Mouse (Mus musculus): Measurements from ENCODE around the gene Gpr176. TPM values are rescaled to one million over a fixed set of nuclear protein-coding genes. Genes with fewer than 3 reads are reported as not detected.

The Gpr176 gene
- total RNA-seq, 1 experiment, result 0.22 TPM

DNA sequence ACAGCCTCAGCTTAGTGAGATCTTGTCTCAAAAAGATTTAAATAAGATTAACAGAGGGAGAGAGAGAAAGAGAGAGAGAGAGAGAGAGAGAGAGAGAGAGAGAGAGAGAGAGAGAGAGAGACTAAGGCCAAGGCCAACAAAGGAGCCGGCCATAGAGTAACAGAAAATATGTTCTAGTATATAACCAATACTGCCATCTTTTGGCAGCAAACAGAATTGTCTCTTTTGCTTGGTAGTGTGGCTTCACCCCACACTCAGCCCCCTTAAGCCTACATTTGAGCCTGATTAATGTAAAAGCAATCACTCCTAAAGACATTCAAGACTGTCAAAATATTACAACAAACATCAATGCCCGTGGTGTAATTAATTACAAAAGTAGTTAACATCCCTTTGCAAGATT is 37.1 kb downstream of the Gpr176 start:
- no peaks in the 10 kb centered on the region for H3K36me3 ChIP-seq (ENCODE audit: control insufficient read depth, insufficient read depth, low read length, poor library complexity, severe bottlenecking)
- no peak overlapping the region for H3K9ac ChIP-seq (ENCODE audit: insufficient read depth, low read depth, low read length, poor library complexity, severe bottlenecking)
- H3K27ac ChIP-seq (ENCODE audit: insufficient read depth, low read depth, low read length, poor library complexity, severe bottlenecking), result no peak overlapping the region
- DNase-seq (ENCODE audit: low read depth, low spot score), result no peak
- H3K9me3 ChIP-seq (ENCODE audit: control insufficient read depth, insufficient read depth, low read depth, low read length), result no peaks in the 10 kb centered on the region
- H3K4me3 ChIP-seq (ENCODE audit: insufficient read depth in 1 of 2, low read depth in 1 of 2, low read length in 2 of 2, poor library complexity in 1 of 2, severe bottlenecking in 1 of 2), result no peak overlapping the region
- TF ChIP-seq ZC3H11A (IDR thresholded peaks at IDR 0.05; ENCODE audit: borderline replicate concordance, low read depth, low read length) (no peak), HCFC1 (IDR thresholded peaks at IDR 0.05; ENCODE audit: borderline replicate concordance, insufficient read depth, low read length) (no peak), CHD2 (IDR thresholded peaks at IDR 0.05; ENCODE audit: low read depth, low read length) (no peak), MAFK (IDR thresholded peaks at IDR 0.05; ENCODE audit: insufficient read depth, low read depth, low read length) (no peak)
- no peaks in the 10 kb centered on the region for H3K4me1 ChIP-seq (ENCODE audit: control insufficient read depth in 2 of 2, insufficient read depth in 2 of 2, low read length in 2 of 2, poor library complexity in 1 of 2)
- in situ Hi-C loops (cut with MboI; ENCODE audit: low sequenced_read_pairs in 2 of 2, unreplicated experiment in 2 of 2), result no loop called here

DNA sequence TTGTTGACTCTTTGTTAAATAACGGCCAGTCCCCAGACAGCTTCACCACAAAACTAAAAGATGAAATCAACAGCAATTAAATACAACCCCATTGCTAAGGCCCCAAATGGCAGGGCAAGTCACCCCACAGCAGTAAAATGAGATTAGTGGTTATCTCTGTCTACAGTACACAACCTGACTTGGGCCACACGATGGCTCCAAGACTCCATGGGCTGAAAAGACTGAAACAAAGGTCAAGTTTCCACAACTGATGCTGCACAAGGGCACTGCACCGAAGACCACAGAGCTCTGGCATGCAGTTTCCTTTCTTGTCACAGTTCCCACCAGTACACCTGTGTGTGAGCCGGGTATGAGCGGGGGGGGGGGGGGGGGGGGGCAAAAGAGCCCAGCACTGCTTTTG is 50.6 kb downstream of the Gpr176 start:
- no peak overlapping the region for H3K9ac ChIP-seq (ENCODE audit: insufficient read depth, low read depth, low read length, poor library complexity, severe bottlenecking)
- no peak for DNase-seq (ENCODE audit: low read depth, low spot score)
- TF ChIP-seq HCFC1 (IDR thresholded peaks at IDR 0.05; ENCODE audit: borderline replicate concordance, insufficient read depth, low read length) (no peak), CHD2 (IDR thresholded peaks at IDR 0.05; ENCODE audit: low read depth, low read length) (no peak), ZC3H11A (IDR thresholded peaks at IDR 0.05; ENCODE audit: borderline replicate concordance, low read depth, low read length) (no peak), ZNF384 (IDR thresholded peaks at IDR 0.05; ENCODE audit: low read depth, low read length) (no peak), MAFK (IDR thresholded peaks at IDR 0.05; ENCODE audit: insufficient read depth, low read depth, low read length) (no peak)
- H3K9me3 ChIP-seq (ENCODE audit: control insufficient read depth, insufficient read depth, low read depth, low read length), result no peaks in the 10 kb centered on the region
- H3K36me3 ChIP-seq (ENCODE audit: control insufficient read depth, insufficient read depth, low read length, poor library complexity, severe bottlenecking), result no peaks in the 10 kb centered on the region
- H3K4me1 ChIP-seq (ENCODE audit: control insufficient read depth in 2 of 2, insufficient read depth in 2 of 2, low read length in 2 of 2, poor library complexity in 1 of 2), result no peaks in the 10 kb centered on the region
- in situ Hi-C loops (cut with MboI; ENCODE audit: low sequenced_read_pairs in 2 of 2, unreplicated experiment in 2 of 2), result no loop called here
- no peak overlapping the region for H3K4me3 ChIP-seq (ENCODE audit: insufficient read depth in 1 of 2, low read depth in 1 of 2, low read length in 2 of 2, poor library complexity in 1 of 2, severe bottlenecking in 1 of 2)
- no peak overlapping the region for H3K27ac ChIP-seq (ENCODE audit: insufficient read depth, low read depth, low read length, poor library complexity, severe bottlenecking)

DNA sequence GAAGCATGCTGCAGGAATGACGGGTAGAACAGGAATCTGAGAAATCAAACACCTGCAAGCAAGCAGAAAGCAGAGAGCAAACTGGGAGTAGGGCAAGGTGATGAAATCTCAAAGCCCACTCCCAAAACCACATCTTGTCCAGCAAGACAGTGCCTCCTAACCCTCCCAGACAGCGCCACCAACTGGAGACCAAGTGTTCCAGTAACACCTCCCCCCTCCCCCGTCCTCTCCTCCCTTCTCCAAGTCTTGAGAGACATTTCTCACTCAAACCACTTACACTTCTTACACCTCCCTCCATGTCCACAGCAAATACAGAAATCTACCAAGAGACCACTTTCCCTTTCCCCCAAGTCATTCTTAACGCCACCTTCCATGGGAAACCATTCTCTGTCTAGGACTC is 51.4 kb downstream of the Gpr176 start:
- TF ChIP-seq ZNF384 (IDR thresholded peaks at IDR 0.05; ENCODE audit: low read depth, low read length) (no peak), HCFC1 (IDR thresholded peaks at IDR 0.05; ENCODE audit: borderline replicate concordance, insufficient read depth, low read length) (no peak), MAFK (IDR thresholded peaks at IDR 0.05; ENCODE audit: insufficient read depth, low read depth, low read length) (no peak), ZC3H11A (IDR thresholded peaks at IDR 0.05; ENCODE audit: borderline replicate concordance, low read depth, low read length) (no peak), CHD2 (IDR thresholded peaks at IDR 0.05; ENCODE audit: low read depth, low read length) (no peak)
- Histone ChIP-seq H3K4me1 (ENCODE audit: control insufficient read depth in 2 of 2, insufficient read depth in 2 of 2, low read length in 2 of 2, poor library complexity in 1 of 2) (no peaks in the 10 kb centered on the region), H3K36me3 (ENCODE audit: control insufficient read depth, insufficient read depth, low read length, poor library complexity, severe bottlenecking) (no peaks in the 10 kb centered on the region), H3K4me3 (ENCODE audit: insufficient read depth in 1 of 2, low read depth in 1 of 2, low read length in 2 of 2, poor library complexity in 1 of 2, severe bottlenecking in 1 of 2) (no peak overlapping the region), H3K27ac (ENCODE audit: insufficient read depth, low read depth, low read length, poor library complexity, severe bottlenecking) (no peak overlapping the region), H3K9me3 (ENCODE audit: control insufficient read depth, insufficient read depth, low read depth, low read length) (no peaks in the 10 kb centered on the region), H3K9ac (ENCODE audit: insufficient read depth, low read depth, low read length, poor library complexity, severe bottlenecking) (no peak overlapping the region)
- in situ Hi-C loops (cut with MboI; ENCODE audit: low sequenced_read_pairs in 2 of 2, unreplicated experiment in 2 of 2), result no loop called here
- no peak for DNase-seq (ENCODE audit: low read depth, low spot score)

DNA sequence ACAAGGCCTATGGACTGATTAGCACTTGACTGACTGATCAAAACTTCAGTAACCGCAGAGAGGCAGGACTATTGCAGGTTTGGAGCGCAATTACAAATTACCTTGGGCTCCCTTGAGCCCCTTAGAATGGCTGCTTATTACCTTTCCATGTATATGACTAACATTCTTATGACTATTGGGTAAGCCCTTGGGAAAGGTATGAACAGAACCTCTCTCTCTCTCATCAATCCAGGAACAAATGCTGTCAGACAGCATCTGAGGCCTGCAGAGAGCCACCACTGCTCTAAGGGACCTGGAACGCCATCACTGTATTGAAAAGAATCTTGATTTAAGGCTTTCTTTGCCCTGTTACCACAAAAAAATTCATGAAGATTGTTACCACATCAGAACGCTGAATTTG is 52.1 kb downstream of the Gpr176 start:
- TF ChIP-seq ZNF384 (IDR thresholded peaks at IDR 0.05; ENCODE audit: low read depth, low read length) (no peak), ZC3H11A (IDR thresholded peaks at IDR 0.05; ENCODE audit: borderline replicate concordance, low read depth, low read length) (no peak)
- no peak overlapping the region for H3K9ac ChIP-seq (ENCODE audit: insufficient read depth, low read depth, low read length, poor library complexity, severe bottlenecking)

DNA sequence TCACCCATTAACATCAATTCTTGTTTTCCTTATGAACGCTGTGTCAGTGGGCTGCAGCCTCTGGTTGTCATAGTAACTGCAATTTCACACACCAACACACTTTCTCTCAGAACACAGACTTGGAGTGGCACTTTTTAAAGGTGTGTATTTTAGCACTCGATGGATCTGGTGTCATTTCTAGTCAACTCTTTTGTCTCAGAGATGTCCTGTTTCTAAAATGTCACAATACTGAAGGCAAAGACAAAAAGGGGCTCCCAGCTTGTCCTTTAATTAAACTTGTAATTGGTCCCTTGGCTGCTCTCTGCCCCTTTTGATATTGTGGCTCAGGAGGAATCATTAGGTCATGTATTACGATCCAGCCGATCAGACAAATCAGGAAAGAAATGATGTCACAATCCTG is 52.7 kb downstream of the Gpr176 start:
- in situ Hi-C loops (cut with MboI; ENCODE audit: low sequenced_read_pairs in 2 of 2, unreplicated experiment in 2 of 2), result no loop called here
- no peak for TF ChIP-seq MAFK (IDR thresholded peaks at IDR 0.05; ENCODE audit: insufficient read depth, low read depth, low read length)
- TF ChIP-seq HCFC1 (IDR thresholded peaks at IDR 0.05; ENCODE audit: borderline replicate concordance, insufficient read depth, low read length), result no peak
- no peak for TF ChIP-seq ZNF384 (IDR thresholded peaks at IDR 0.05; ENCODE audit: low read depth, low read length)
- TF ChIP-seq CHD2 (IDR thresholded peaks at IDR 0.05; ENCODE audit: low read depth, low read length), result no peak
- TF ChIP-seq ZC3H11A (IDR thresholded peaks at IDR 0.05; ENCODE audit: borderline replicate concordance, low read depth, low read length), result no peak

More for the DNA sequence above, 52.1 kb downstream of the Gpr176 start:
- no peak overlapping the region for H3K27ac ChIP-seq (ENCODE audit: insufficient read depth, low read depth, low read length, poor library complexity, severe bottlenecking)
- in situ Hi-C loops (cut with MboI; ENCODE audit: low sequenced_read_pairs in 2 of 2, unreplicated experiment in 2 of 2), result no loop called here
- no peaks in the 10 kb centered on the region for H3K9me3 ChIP-seq (ENCODE audit: control insufficient read depth, insufficient read depth, low read depth, low read length)
- no peak overlapping the region for H3K4me3 ChIP-seq (ENCODE audit: insufficient read depth in 1 of 2, low read depth in 1 of 2, low read length in 2 of 2, poor library complexity in 1 of 2, severe bottlenecking in 1 of 2)
- H3K4me1 ChIP-seq (ENCODE audit: control insufficient read depth in 2 of 2, insufficient read depth in 2 of 2, low read length in 2 of 2, poor library complexity in 1 of 2), result no peaks in the 10 kb centered on the region
- H3K36me3 ChIP-seq (ENCODE audit: control insufficient read depth, insufficient read depth, low read length, poor library complexity, severe bottlenecking), result no peaks in the 10 kb centered on the region
- DNase-seq (ENCODE audit: low read depth, low spot score), result no peak

More for the DNA sequence above, 52.7 kb downstream of the Gpr176 start:
- no peak overlapping the region for H3K4me3 ChIP-seq (ENCODE audit: insufficient read depth in 1 of 2, low read depth in 1 of 2, low read length in 2 of 2, poor library complexity in 1 of 2, severe bottlenecking in 1 of 2)
- no peaks in the 10 kb centered on the region for H3K9me3 ChIP-seq (ENCODE audit: control insufficient read depth, insufficient read depth, low read depth, low read length)
- H3K36me3 ChIP-seq (ENCODE audit: control insufficient read depth, insufficient read depth, low read length, poor library complexity, severe bottlenecking), result no peaks in the 10 kb centered on the region
- H3K9ac ChIP-seq (ENCODE audit: insufficient read depth, low read depth, low read length, poor library complexity, severe bottlenecking), result no peak overlapping the region
- no peak overlapping the region for H3K27ac ChIP-seq (ENCODE audit: insufficient read depth, low read depth, low read length, poor library complexity, severe bottlenecking)
- no peaks in the 10 kb centered on the region for H3K4me1 ChIP-seq (ENCODE audit: control insufficient read depth in 2 of 2, insufficient read depth in 2 of 2, low read length in 2 of 2, poor library complexity in 1 of 2)
- DNase-seq (ENCODE audit: low read depth, low spot score), result no peak

Measured in ES-E14 (cell line).